Comparison of ENCODE assay signal across 8 mouse cellular contexts in the genomic region with DNA sequence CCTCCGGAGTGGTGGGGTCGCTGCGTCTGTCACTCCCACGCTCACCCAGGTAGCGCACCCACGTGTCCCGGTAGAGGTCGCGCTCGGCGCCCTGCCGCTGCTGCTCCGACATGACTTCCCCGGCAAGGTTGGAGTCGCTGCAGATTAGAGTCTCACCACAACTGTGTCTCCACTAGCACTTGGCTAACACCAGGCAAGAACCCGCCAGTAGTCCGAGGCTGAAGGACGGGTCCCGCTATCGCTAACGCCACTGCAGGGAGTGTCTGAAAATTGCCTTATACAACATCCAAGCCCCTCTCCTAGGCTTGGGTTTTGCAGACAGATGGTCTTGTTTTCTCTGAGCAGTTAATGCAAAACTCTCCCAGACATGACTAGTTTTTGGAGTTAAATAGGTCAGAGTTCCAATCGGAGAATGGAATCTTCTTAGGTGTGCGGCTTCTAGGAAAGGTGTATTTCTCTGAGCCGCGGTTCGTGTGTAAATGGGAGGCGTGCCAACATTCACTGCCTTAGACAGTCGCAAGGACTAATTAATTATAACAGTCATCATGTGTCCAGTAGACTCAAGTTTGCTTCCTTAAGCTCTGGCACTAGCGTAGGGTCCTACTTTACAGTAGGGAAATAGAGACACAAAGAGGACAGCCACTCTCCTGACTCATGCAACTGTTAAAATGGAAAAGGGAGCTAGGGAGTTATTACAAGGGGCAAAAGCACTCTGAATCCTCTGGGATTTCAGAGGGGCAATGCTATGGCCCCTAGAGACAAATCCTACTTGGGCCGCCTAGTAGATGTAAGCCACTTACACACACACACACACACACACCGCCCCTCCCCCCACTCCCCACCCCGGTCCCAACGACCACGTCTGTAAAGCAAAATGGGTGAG. TPM values are rescaled to one million over a fixed set of nuclear protein-coding genes. Genes with fewer than 3 reads are reported as not detected.
DNase-seq lines count a peak whose midpoint lies in the region; ATAC-seq and TF ChIP-seq lines count a peak whose summit lies in the region.

A gene (minus strand): TSS at position 275 of the 883 bp plus-strand sequence.

- TF ChIP-seq CTCF in MEL (IDR thresholded peaks at IDR 0.05 in 2 of 3, conservative IDR thresholded peaks at IDR 0.05 in 1 of 3; ENCODE audit: control insufficient read depth in 1 of 3, insufficient read depth in 1 of 3, low read depth in 2 of 3, low read length in 3 of 3, poor library complexity in 1 of 3, severe bottlenecking in 1 of 3) = peak in 2 of 3 experiments; percentile 24 to 48; a peak in 3 of 6 replicates

- peaks cover 8% of the 10 kb centered on the region for H3K79me2 ChIP-seq in MEL (ENCODE audit: control insufficient read depth, insufficient read depth, low read length, poor library complexity)

- H3K4me2 ChIP-seq in forebrain, embryonic 15.5 days (replicated peaks) = peak within 1 kb of the TSS; percentile 79
- peak within 1 kb of the TSS; percentile 68 for H3K4me2 ChIP-seq in hindbrain, embryonic 11.5 days (replicated peaks; ENCODE audit: low read depth, low read length)

- peaks cover 0 to 7% of the 10 kb centered on the region in 2 experiments; a peak in 2 of 4 replicates for H3K4me1 ChIP-seq in MEL (ENCODE audit: control insufficient read depth in 1 of 2, insufficient read depth in 2 of 2, low read length in 2 of 2)
- H3K4me1 ChIP-seq in forebrain, embryonic 15.5 days = peaks cover 27% of the 10 kb centered on the region
- peaks cover 3% of the 10 kb centered on the region; the same call in 1 of the 2 replicates for H3K4me1 ChIP-seq in hindbrain, embryonic 11.5 days (replicated peaks; ENCODE audit: control insufficient read depth, insufficient read depth, low read length)

- no peak for TF ChIP-seq RAD21 in MEL (IDR thresholded peaks at IDR 0.05; ENCODE audit: low read depth, low read length)

- TF ChIP-seq POLR2A in MEL (IDR thresholded peaks at IDR 0.05; ENCODE audit: control insufficient read depth in 1 of 2, insufficient read depth in 1 of 2, low read depth in 1 of 2, low read length in 2 of 2, poor library complexity in 1 of 2) = peak; percentile 54 to 83; a peak in 3 of 4 replicates

- H3K27ac ChIP-seq in MEL (ENCODE audit: control insufficient read depth, low read depth, low read length) = peak within 1 kb of the TSS; percentile 87
- peak within 1 kb of the TSS; percentile 88 for H3K27ac ChIP-seq in forebrain, embryonic 15.5 days (replicated peaks)
- H3K27ac ChIP-seq in hindbrain, embryonic 11.5 days (ENCODE audit: low read depth, low read length) = peak within 1 kb of the TSS; percentile 59

- peak; percentile 88 for DNase-seq in MEL (ENCODE audit: low read depth, low spot score)
- peak; percentile 66 for DNase-seq in c-Kit-positive CD71-positive TER-119-positive erythroid progenitor cells, embryonic 14.5 days (ENCODE audit: low spot score)
- DNase-seq in hindbrain, embryonic 11.5 days (ENCODE audit: low spot score) = peak; percentile 71
- DNase-seq in layer of hippocampus, postnatal 10 days (ENCODE audit: low spot score in 2 of 2) = peak; percentile 54 to 66
- DNase-seq in lung, postnatal 10 days = peak; percentile 56
- DNase-seq in retina, postnatal 1 day = peak; percentile 85
- peak; percentile 70 to 73 for DNase-seq in thymus, postnatal 36 days

- no peaks in the 10 kb centered on the region for H3K27me3 ChIP-seq in MEL (ENCODE audit: control insufficient read depth in 1 of 2, insufficient read depth in 2 of 2, low read length in 2 of 2)
- H3K27me3 ChIP-seq in forebrain, embryonic 15.5 days = no peaks in the 10 kb centered on the region
- H3K27me3 ChIP-seq in hindbrain, embryonic 11.5 days (ENCODE audit: control insufficient read depth, insufficient read depth, low read length) = no peaks in the 10 kb centered on the region

- peak within 1 kb of the TSS; percentile 72 for H3K4me3 ChIP-seq in MEL (ENCODE audit: control insufficient read depth in 1 of 2, insufficient read depth in 1 of 2, low read depth in 2 of 2, low read length in 2 of 2)
- peak within 1 kb of the TSS; percentile 50 for H3K4me3 ChIP-seq in forebrain, embryonic 15.5 days
- H3K4me3 ChIP-seq in hindbrain, embryonic 11.5 days (ENCODE audit: low read depth, low read length) = peak within 1 kb of the TSS; percentile 51

- TF ChIP-seq EP300 in MEL (IDR thresholded peaks at IDR 0.05; ENCODE audit: low read depth in 1 of 2, low read length in 2 of 2) = 0 out of 4 replicates have a peak, but pooled peaks of 1 of the 2 experiments have one; percentile 26

- peaks cover 2 to 6% of the 10 kb centered on the region in 2 experiments; a peak in 2 of 4 replicates for H3K36me3 ChIP-seq in MEL (ENCODE audit: control insufficient read depth in 1 of 2, insufficient read depth in 2 of 2, low read length in 2 of 2)
- H3K36me3 ChIP-seq in forebrain, embryonic 15.5 days = no peaks in the 10 kb centered on the region
- no peaks in the 10 kb centered on the region for H3K36me3 ChIP-seq in hindbrain, embryonic 11.5 days (ENCODE audit: control insufficient read depth, insufficient read depth, low read length)

- 0 out of 2 replicates have a peak, but pooled peaks have one; percentile 15 for ATAC-seq in forebrain, embryonic 15.5 days (replicated peaks)
- no peak for ATAC-seq in hindbrain, embryonic 11.5 days (ENCODE audit: low FRiP score)

- H3K9me3 ChIP-seq in MEL (replicated peaks; ENCODE audit: insufficient read depth, low read length) = no peaks in the 10 kb centered on the region
- H3K9me3 ChIP-seq in forebrain, embryonic 15.5 days = no peaks in the 10 kb centered on the region
- no peaks in the 10 kb centered on the region for H3K9me3 ChIP-seq in hindbrain, embryonic 11.5 days (ENCODE audit: control insufficient read depth, low read length)

- H3K9ac ChIP-seq in MEL (ENCODE audit: control insufficient read depth, low read depth, low read length, poor library complexity, severe bottlenecking) = peak within 1 kb of the TSS; percentile 79
- H3K9ac ChIP-seq in forebrain, embryonic 15.5 days (replicated peaks) = peak within 1 kb of the TSS; percentile 78
- peak within 1 kb of the TSS; percentile 56 for H3K9ac ChIP-seq in hindbrain, embryonic 11.5 days (ENCODE audit: low read depth, low read length)

- WGBS in forebrain, embryonic 15.5 days = 5% methylated on average over 34 of the region's 34 CpGs
- WGBS in hindbrain, embryonic 11.5 days = 10% methylated on average over 34 of the region's 34 CpGs

TF ChIP-seq in MEL, 35 proteins besides CTCF, POLR2A, EP300 and RAD21:
- TF ChIP-seq BHLHE40 (IDR thresholded peaks at IDR 0.05; ENCODE audit: borderline replicate concordance, low read depth, low read length) (peak; percentile 2; the same call in 1 of the 2 replicates), GATA1 (IDR thresholded peaks at IDR 0.05; ENCODE audit: low read depth, low read length) (peak; percentile 67; the same call in 1 of the 2 replicates), NRF1 (IDR thresholded peaks at IDR 0.05; ENCODE audit: insufficient read depth, low read depth, low read length, poor library complexity, severe bottlenecking) (0 out of 2 replicates have a peak, but pooled peaks have one; percentile 16), UBTF (IDR thresholded peaks at IDR 0.05; ENCODE audit: borderline replicate concordance, insufficient read depth, low read depth, low read length) (0 out of 2 replicates have a peak, but pooled peaks have one; percentile 10), MAX (IDR thresholded peaks at IDR 0.05; ENCODE audit: low read length) (peak; percentile 87), NELFE (IDR thresholded peaks at IDR 0.05; ENCODE audit: low read depth, low read length) (peak; percentile 87), SIN3A (IDR thresholded peaks at IDR 0.05; ENCODE audit: low read length) (peak; percentile 93), ZMIZ1 (IDR thresholded peaks at IDR 0.05; ENCODE audit: low read depth, low read length) (peak; percentile 52; the same call in 1 of the 2 replicates), USF2 (IDR thresholded peaks at IDR 0.05; ENCODE audit: borderline replicate concordance in 1 of 2, insufficient read depth in 1 of 2, low read depth in 1 of 2, low read length in 2 of 2) (no peak), ZNF384 (IDR thresholded peaks at IDR 0.05; ENCODE audit: low read depth, low read length) (no peak), POLR2AphosphoS2 (IDR thresholded peaks at IDR 0.05; ENCODE audit: low read length) (peak; percentile 56; the same call in 1 of the 2 replicates), TBP (IDR thresholded peaks at IDR 0.05; ENCODE audit: low read depth, low read length) (peak; percentile 73), HCFC1 (IDR thresholded peaks at IDR 0.05; ENCODE audit: low read depth, low read length) (peak; percentile 75), JUND (IDR thresholded peaks at IDR 0.05; ENCODE audit: low read depth, low read length) (no peak), TCF12 (IDR thresholded peaks at IDR 0.05; ENCODE audit: low read depth, low read length) (peak; percentile 42), USF1 (IDR thresholded peaks at IDR 0.05; ENCODE audit: low read depth, low read length) (peak; percentile 81), SMC3 (IDR thresholded peaks at IDR 0.05; ENCODE audit: low read depth, low read length) (no peak), MXI1 (IDR thresholded peaks at IDR 0.05; ENCODE audit: low read depth, low read length) (peak; percentile 97), ETS1 (IDR thresholded peaks at IDR 0.05; ENCODE audit: low read depth, low read length) (no peak; the same call in 1 of the 2 replicates), MYC (IDR thresholded peaks at IDR 0.05; ENCODE audit: low read depth, low read length) (peak; percentile 77), TAL1 (IDR thresholded peaks at IDR 0.05; ENCODE audit: low read length) (no peak)

RNA-seq across cellular contexts. Expression of the gene that starts here (rescaled TPM):
- 71.4 and 84.8 TPM in 2 replicates for total RNA-seq in MEL (2012; rRNA removed)
- 10 to 100 TPM in 1 of 2 experiments, not detected in 1; 70.5 TPM for polyA plus RNA-seq in MEL (2012; ENCODE audit: insufficient read depth in 1 of 2, insufficient read length in 2 of 2, low read depth in 1 of 2, low replicate concordance in 2 of 2, missing spikeins in 1 of 2)
- polyA plus RNA-seq in forebrain, embryonic 15.5 days (2015; fragmentation: Nextera tagmentation; extraction: Ambion mirVana) = 7.3 and 7.7 TPM in 2 replicates
- polyA plus RNA-seq in hindbrain, embryonic 11.5 days (2014; fragmentation: Nextera tagmentation; extraction: Ambion mirVana) = 5.7 and 6.2 TPM in 2 replicates
- total RNA-seq in layer of hippocampus, postnatal 10 days (2021) = 10 to 100 TPM; 62.5 to 66.0 TPM
